Mouse (Mus musculus): ENCODE measurements around the gene Nodal. TPM values are rescaled to one million over a fixed set of nuclear protein-coding genes. Genes with fewer than 3 reads are reported as not detected.

The Nodal gene
- polyA plus RNA-seq, 1 experiment = 0.15 TPM

GRCm38 (mm10) chr10:61423289-61423688 lies 5.5 kb downstream of the Nodal start:
- WGBS = 67% methylated on average over 10 of the region's 10 CpGs
- peak; percentile 35 for DNase-seq
- TF ChIP-seq POLR2A (IDR thresholded peaks at IDR 0.05; ENCODE audit: borderline replicate concordance, extremely low read depth, low read depth, low read length) = no peak
- 0 out of 2 replicates have a peak, but pooled peaks have one; percentile 8 for TF ChIP-seq CTCF (IDR thresholded peaks at IDR 0.05; ENCODE audit: insufficient read depth, low read length)
- Histone ChIP-seq H3K4me1 (ENCODE audit: control insufficient read depth, insufficient read depth, low read length) (peaks cover 12% of the 10 kb centered on the region), H3K4me3 (replicated peaks; ENCODE audit: extremely low read depth, low read depth, low read length) (no peak overlapping the region)

DNA sequence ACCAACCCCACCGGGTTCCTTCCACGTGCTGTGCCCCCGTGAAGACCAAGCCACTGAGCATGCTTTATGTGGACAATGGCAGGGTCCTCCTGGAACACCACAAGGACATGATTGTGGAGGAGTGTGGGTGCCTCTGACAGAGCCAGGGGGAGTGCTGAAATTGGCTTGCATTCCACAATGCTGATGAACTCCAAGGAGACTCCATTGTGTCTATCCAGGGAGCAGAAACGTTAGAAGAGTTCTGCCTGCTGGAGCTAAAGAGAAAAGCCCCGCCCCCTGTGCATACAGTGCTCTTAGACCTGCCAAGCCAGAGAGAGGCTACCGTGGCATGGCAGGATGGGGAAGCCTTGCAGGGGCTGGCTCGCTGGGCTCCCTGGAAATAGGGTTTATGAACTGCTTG lies 6.7 kb downstream of the Nodal start:
- DNase-seq = no peak
- no peak overlapping the region for H3K4me3 ChIP-seq (replicated peaks; ENCODE audit: extremely low read depth, low read depth, low read length)
- H3K4me1 ChIP-seq (ENCODE audit: control insufficient read depth, insufficient read depth, low read length) = peaks cover 9% of the 10 kb centered on the region; the same call in 1 of the 2 replicates
- WGBS = 14% methylated on average over 7 of the region's 7 CpGs
- TF ChIP-seq CTCF (IDR thresholded peaks at IDR 0.05; ENCODE audit: insufficient read depth, low read length) = no peak

DNA sequence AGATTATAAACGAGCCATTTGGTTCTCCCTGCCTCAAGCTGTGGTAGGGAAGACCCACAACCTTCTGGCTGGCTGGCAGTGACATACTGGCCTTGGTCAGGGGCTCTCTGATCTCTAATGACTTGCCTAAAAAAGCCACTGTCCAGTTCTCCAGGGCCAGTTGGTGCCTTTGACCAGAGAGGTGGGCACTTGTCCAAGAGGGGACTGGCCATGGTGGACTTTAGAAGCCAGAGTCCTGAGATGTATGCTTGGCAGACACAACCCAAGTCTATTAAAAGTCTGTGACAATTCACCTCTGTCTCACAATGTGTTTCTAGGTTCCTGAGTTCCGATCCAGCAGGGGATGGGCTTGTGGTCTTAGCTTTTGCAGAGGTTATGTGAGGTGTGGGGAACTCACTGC lies 7.3 kb downstream of the Nodal start:
- Histone ChIP-seq H3K4me1 (ENCODE audit: control insufficient read depth, insufficient read depth, low read length) (peaks cover 9% of the 10 kb centered on the region; the same call in 1 of the 2 replicates), H3K4me3 (replicated peaks; ENCODE audit: extremely low read depth, low read depth, low read length) (no peak overlapping the region)
- no peak for TF ChIP-seq CTCF (IDR thresholded peaks at IDR 0.05; ENCODE audit: insufficient read depth, low read length)
- TF ChIP-seq POLR2A (IDR thresholded peaks at IDR 0.05; ENCODE audit: borderline replicate concordance, extremely low read depth, low read depth, low read length) = no peak
- WGBS = 58% methylated on average over 2 of the region's 2 CpGs
- DNase-seq = no peak

DNA sequence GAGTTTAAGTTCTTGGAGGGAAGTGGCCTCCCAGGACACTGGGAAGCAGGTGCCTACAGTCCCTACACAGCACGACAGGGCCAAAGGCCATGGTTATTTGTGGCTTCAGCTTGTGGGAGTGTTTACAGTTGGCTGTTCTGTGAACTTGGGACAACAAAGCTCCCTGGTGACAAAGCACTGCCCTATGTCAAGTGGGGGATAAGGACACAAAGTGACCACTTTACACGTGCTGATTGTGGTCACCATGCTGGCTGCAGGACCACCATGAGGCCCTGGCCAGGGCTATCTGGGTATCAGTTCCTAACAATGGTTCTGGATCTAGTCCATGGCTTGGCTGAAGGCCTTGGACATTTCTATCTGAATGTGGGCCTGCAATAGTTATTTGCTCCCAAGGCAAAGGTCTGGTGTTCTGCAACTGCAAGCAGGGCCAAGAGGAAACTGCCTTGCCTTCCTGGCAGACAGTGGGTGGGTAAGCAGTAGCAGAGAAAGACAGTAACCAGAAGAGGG lies 8.5 kb downstream of the Nodal start:
- H3K4me1 ChIP-seq (ENCODE audit: control insufficient read depth, insufficient read depth, low read length) = peaks cover 9% of the 10 kb centered on the region; the same call in 1 of the 2 replicates
- 8% methylated on average over 2 of the region's 2 CpGs for WGBS
- TF ChIP-seq POLR2A (IDR thresholded peaks at IDR 0.05; ENCODE audit: borderline replicate concordance, extremely low read depth, low read depth, low read length) (no peak), CTCF (IDR thresholded peaks at IDR 0.05; ENCODE audit: insufficient read depth, low read length) (no peak)
- DNase-seq = peak; percentile 25
- H3K4me3 ChIP-seq (replicated peaks; ENCODE audit: extremely low read depth, low read depth, low read length) = no peak overlapping the region

- no peak for DNase-seq
- TF ChIP-seq POLR2A (IDR thresholded peaks at IDR 0.05; ENCODE audit: borderline replicate concordance, extremely low read depth, low read depth, low read length) (no peak), CTCF (IDR thresholded peaks at IDR 0.05; ENCODE audit: insufficient read depth, low read length) (no peak)
- 80% methylated on average over 6 of the region's 6 CpGs for WGBS
Measured at GRCm38 (mm10) chr10:61427951-61428350, 10.2 kb downstream of the Nodal start.

GRCm38 (mm10) chr10:61428416-61428815 lies 10.6 kb downstream of the Nodal start:
- DNase-seq = no peak
- Histone ChIP-seq H3K4me3 (replicated peaks; ENCODE audit: extremely low read depth, low read depth, low read length) (no peak overlapping the region), H3K4me1 (ENCODE audit: control insufficient read depth, insufficient read depth, low read length) (peaks cover 9% of the 10 kb centered on the region; the same call in 1 of the 2 replicates)
- TF ChIP-seq POLR2A (IDR thresholded peaks at IDR 0.05; ENCODE audit: borderline replicate concordance, extremely low read depth, low read depth, low read length) = no peak
- TF ChIP-seq CTCF (IDR thresholded peaks at IDR 0.05; ENCODE audit: insufficient read depth, low read length) = no peak
- WGBS = 64% methylated on average over 4 of the region's 4 CpGs

More at GRCm38 (mm10) chr10:61427951-61428350, 10.2 kb downstream of the Nodal start:
- no peak overlapping the region for H3K4me3 ChIP-seq (replicated peaks; ENCODE audit: extremely low read depth, low read depth, low read length)
- H3K4me1 ChIP-seq (ENCODE audit: control insufficient read depth, insufficient read depth, low read length) = peaks cover 9% of the 10 kb centered on the region; the same call in 1 of the 2 replicates

DNA sequence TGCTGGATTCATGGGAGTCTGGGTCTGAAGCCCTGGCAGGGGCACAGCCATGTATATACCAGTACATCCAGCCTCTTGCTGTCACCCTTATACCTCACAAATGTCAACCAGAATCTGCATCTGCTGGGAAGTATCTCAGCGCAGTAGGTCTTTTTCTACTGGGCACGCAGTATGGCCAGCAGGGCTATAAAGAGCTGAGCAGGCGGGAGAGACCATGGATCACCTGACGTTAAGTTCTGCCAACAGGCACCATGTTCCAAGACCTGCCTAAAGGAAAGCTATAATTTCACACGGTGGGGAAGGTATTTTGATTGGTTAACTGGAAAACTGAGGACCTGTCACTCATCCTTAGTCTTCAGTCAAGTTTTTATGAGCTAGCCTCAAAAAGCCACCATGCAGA lies 11.3 kb downstream of the Nodal start:
- 91% methylated on average over 5 of the region's 5 CpGs for WGBS
- no peak for DNase-seq
- TF ChIP-seq CTCF (IDR thresholded peaks at IDR 0.05; ENCODE audit: insufficient read depth, low read length) (no peak), POLR2A (IDR thresholded peaks at IDR 0.05; ENCODE audit: borderline replicate concordance, extremely low read depth, low read depth, low read length) (no peak)
- H3K4me1 ChIP-seq (ENCODE audit: control insufficient read depth, insufficient read depth, low read length) = peaks cover 9% of the 10 kb centered on the region; the same call in 1 of the 2 replicates
- no peak overlapping the region for H3K4me3 ChIP-seq (replicated peaks; ENCODE audit: extremely low read depth, low read depth, low read length)

DNA sequence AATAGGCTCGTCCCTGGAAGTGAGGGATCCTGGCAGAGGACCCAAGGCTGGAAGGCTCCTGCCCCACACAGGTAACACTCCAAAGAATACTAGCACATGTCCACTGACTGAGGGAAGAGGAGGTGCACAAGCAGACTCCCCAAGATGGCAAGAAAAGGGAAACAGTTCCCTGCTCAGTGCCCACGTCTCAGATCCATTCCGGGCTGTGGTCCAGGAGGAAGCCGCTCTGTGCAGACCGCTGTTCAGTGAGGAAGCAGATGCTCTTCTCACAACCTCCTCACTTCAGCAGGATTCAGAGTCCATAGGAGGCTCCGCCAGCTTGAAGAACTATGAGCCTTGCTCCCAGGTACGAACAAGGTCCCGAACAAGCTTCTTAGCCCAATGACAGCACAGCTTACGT lies 13.6 kb downstream of the Nodal start:
- TF ChIP-seq POLR2A (IDR thresholded peaks at IDR 0.05; ENCODE audit: borderline replicate concordance, extremely low read depth, low read depth, low read length) (no peak), CTCF (IDR thresholded peaks at IDR 0.05; ENCODE audit: insufficient read depth, low read length) (no peak)
- no peak overlapping the region for H3K4me3 ChIP-seq (replicated peaks; ENCODE audit: extremely low read depth, low read depth, low read length)
- DNase-seq = no peak
- H3K4me1 ChIP-seq (ENCODE audit: control insufficient read depth, insufficient read depth, low read length) = peaks cover 6% of the 10 kb centered on the region; the same call in 1 of the 2 replicates
- WGBS = 85% methylated on average over 9 of the region's 9 CpGs

DNA sequence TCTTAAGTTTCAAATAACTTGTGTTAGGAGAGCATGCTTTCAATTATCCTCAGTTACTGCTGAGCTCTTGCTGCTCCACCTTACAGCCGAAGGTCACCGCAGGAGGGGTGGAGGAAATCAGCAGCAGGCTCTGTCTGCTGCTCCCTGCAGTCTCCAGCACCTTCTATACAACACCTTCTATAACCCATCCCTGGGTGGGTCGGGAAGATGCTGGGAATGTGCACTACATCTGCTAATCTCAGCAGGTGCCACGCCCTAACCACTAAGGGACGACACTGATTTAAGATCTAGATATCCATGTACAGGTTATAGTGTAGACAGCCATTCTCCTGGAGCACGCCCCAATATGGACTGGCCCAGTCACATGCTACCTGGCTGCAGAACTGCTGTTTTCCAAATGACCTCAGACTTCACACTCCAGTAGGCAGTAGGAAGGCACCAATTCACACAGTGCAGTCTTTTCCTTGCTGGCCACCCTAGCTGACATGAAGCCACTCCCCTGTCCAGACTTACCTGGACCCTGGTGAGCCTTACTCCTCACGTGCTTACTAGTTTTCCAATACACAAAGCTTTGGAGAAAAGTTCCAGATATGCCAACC lies 22.5 kb downstream of the Nodal start:
- no peak for DNase-seq
- 89% methylated on average over 7 of the region's 7 CpGs for whole genome bisulfite sequencing

GRCm38 (mm10) chr10:61443456-61443855 lies 25.7 kb downstream of the Nodal start:
- H3K4me1 ChIP-seq (ENCODE audit: control insufficient read depth, insufficient read depth, low read length) = peaks cover 28% of the 10 kb centered on the region
- WGBS = 40% methylated on average over 6 of the region's 6 CpGs
- no peak for TF ChIP-seq CTCF (IDR thresholded peaks at IDR 0.05; ENCODE audit: insufficient read depth, low read length)
- no peak for TF ChIP-seq POLR2A (IDR thresholded peaks at IDR 0.05; ENCODE audit: borderline replicate concordance, extremely low read depth, low read depth, low read length)
- no peak for DNase-seq
- H3K4me3 ChIP-seq (replicated peaks; ENCODE audit: extremely low read depth, low read depth, low read length) = no peak overlapping the region

More for the DNA sequence above, 22.5 kb downstream of the Nodal start:
- TF ChIP-seq POLR2A (IDR thresholded peaks at IDR 0.05; ENCODE audit: borderline replicate concordance, extremely low read depth, low read depth, low read length) = no peak
- TF ChIP-seq CTCF (IDR thresholded peaks at IDR 0.05; ENCODE audit: insufficient read depth, low read length) = no peak
- H3K4me1 ChIP-seq (ENCODE audit: control insufficient read depth, insufficient read depth, low read length) = peaks cover 9% of the 10 kb centered on the region
- no peak overlapping the region for H3K4me3 ChIP-seq (replicated peaks; ENCODE audit: extremely low read depth, low read depth, low read length)
